Mouse (Mus musculus): ENCODE data around the gene Piwil4. TPM values are rescaled to one million over a fixed set of nuclear protein-coding genes. Genes with fewer than 3 reads are reported as not detected.
"Not testable (repeated sequence)": the region's sequence is repeated elsewhere in the genome, so short reads cannot be mapped to it uniquely, and the experiment has no call there.

The Piwil4 gene
- polyA plus RNA-seq, 1 experiment from 2014 or later, result 0.10 TPM

DNA sequence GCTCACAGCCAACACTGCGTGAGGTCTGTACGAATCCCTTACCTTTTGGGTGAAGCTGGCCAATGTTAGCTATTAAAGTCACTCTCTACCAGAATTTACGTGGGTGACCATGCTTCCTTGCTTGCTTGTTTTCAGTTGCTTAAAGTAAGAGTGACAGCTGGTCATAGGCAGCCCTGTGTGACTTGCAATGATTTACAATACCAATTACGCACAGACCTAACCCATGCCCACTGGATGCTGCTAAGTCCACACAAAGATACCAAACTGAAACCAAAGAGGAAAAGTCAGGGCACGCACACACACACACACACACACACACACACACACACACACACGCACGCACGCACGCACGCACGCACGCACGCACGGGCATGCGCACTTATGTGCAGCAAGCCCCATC lies 25.3 kb downstream of the Piwil4 start:
- Histone ChIP-seq H3K27me3 (replicated peaks; ENCODE audit: control insufficient read depth, insufficient read depth, low read length) (no peaks in the 10 kb centered on the region), H3K4me1 (ENCODE audit: control insufficient read depth, insufficient read depth, low read length) (no peaks in the 10 kb centered on the region), H3K4me2 (ENCODE audit: low read length) (no peak overlapping the region), H3K9me3 (replicated peaks; ENCODE audit: control insufficient read depth, low read length) (no peaks in the 10 kb centered on the region), H3K27ac (ENCODE audit: low read depth, low read length) (no peak overlapping the region), H3K9ac (ENCODE audit: low read length) (no peak overlapping the region), H3K4me3 (ENCODE audit: low read depth, low read length) (no peak overlapping the region), H3K36me3 (ENCODE audit: control insufficient read depth, insufficient read depth, low read length) (no peaks in the 10 kb centered on the region)
- DNase-seq (ENCODE audit: low spot score) (no peak), ATAC-seq (no peak)
- WGBS, result 91% methylated on average over 15 of the region's 15 CpGs

DNA sequence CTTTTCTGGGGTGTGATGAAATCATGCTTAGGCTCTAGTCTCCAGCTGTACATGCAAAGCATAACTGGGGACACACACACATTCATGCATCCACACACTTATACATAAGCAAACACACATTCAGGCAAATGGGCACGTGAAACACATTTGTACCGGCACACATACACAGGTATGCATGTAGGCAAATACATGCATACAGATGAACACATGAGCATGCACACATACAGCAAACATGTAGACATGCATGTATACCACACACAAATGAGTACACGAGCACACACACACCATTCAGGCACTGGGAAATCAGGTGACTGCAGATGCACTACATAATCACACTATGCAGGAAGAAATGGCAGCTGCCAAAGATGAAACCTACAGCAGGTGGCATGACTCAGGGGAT lies 29.6 kb downstream of the Piwil4 start:
- Histone ChIP-seq H3K27ac (ENCODE audit: low read depth, low read length) (no peak overlapping the region), H3K4me3 (ENCODE audit: low read depth, low read length) (no peak overlapping the region), H3K9me3 (replicated peaks; ENCODE audit: control insufficient read depth, low read length) (no peaks in the 10 kb centered on the region), H3K4me1 (ENCODE audit: control insufficient read depth, insufficient read depth, low read length) (no peaks in the 10 kb centered on the region), H3K27me3 (replicated peaks; ENCODE audit: control insufficient read depth, insufficient read depth, low read length) (no peaks in the 10 kb centered on the region), H3K9ac (ENCODE audit: low read length) (no peak overlapping the region), H3K36me3 (ENCODE audit: control insufficient read depth, insufficient read depth, low read length) (no peaks in the 10 kb centered on the region), H3K4me2 (ENCODE audit: low read length) (no peak overlapping the region)
- DNase-seq (ENCODE audit: low spot score) (no peak), ATAC-seq (no peak)
- 96% methylated on average over 3 of the region's 3 CpGs for WGBS

DNA sequence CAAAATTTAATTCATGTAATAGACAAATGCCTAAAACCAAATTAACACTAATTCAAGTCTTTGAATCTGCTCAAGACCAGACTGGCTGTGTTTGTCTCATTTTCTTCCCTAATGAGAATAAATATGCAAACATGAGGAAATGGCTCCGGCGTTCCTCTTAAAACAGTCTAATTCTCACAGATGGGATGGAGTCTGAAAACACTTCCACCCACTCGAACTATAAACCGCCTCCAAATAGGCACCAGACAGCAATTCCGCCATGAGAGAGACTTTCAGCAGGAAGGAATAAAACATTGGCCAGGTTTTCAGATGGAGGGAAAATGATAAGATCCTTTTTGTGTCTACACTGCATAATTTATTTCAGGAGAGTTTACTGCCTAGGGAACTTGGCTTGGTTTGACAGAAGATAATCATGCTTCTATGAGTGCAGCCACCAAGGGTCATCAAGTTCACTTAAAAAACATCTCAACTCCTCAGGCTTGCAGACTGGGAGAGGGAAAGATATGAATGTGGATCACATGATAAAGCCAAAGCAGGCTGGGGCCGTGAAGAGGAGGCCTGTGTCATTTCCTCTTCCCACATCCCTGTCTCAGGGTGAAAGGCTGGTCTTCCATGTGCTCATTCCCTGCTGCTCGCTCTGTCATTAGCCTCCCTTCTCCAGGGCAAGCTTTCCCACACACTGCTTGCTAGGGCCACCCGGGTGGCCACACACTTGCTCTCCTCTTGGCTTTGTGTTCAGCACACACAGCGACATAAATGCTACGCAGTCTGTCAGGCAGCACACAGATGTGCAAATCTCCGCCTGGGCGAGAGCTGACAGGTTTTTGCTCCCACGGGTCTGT lies 35.0 kb downstream of the Piwil4 start:
- Histone ChIP-seq H3K9ac (ENCODE audit: low read length) (no peak overlapping the region), H3K4me1 (ENCODE audit: control insufficient read depth, insufficient read depth, low read length) (no peaks in the 10 kb centered on the region), H3K36me3 (ENCODE audit: control insufficient read depth, insufficient read depth, low read length) (no peaks in the 10 kb centered on the region), H3K4me3 (ENCODE audit: low read depth, low read length) (no peak overlapping the region), H3K27me3 (replicated peaks; ENCODE audit: control insufficient read depth, insufficient read depth, low read length) (no peaks in the 10 kb centered on the region), H3K9me3 (replicated peaks; ENCODE audit: control insufficient read depth, low read length) (no peaks in the 10 kb centered on the region), H3K27ac (ENCODE audit: low read depth, low read length) (no peak overlapping the region), H3K4me2 (ENCODE audit: low read length) (no peak overlapping the region)
- ATAC-seq (no peak), DNase-seq (ENCODE audit: low spot score) (no peak)
- WGBS, result 70% methylated on average over 13 of the region's 13 CpGs

DNA sequence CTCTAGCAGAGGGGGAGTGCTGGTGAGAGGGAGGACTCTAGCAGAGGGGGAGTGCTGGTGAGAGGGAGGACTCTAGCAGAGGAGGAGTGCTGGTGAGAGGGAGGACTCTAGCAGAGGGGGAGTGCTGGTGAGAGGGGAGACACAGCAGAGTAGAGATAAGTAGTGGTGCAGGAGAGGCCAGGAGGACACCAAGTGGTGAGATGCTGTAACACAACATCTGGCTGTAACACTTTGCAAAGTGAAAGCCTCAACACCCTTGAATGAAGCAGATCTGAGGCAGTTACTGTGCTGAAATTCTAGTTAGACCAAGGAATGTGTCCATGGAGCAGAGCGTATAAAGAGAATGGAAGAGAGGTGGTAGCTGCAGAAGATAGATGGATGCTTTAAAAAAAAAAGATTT lies 39.7 kb downstream of the Piwil4 start:
- H3K4me1 ChIP-seq (ENCODE audit: control insufficient read depth, insufficient read depth, low read length); H3K4me3 ChIP-seq (ENCODE audit: low read depth, low read length); H3K27ac ChIP-seq (ENCODE audit: low read depth, low read length); H3K4me2 ChIP-seq (ENCODE audit: low read length); ATAC-seq; H3K9ac ChIP-seq (ENCODE audit: low read length); H3K27me3 ChIP-seq (replicated peaks; ENCODE audit: control insufficient read depth, insufficient read depth, low read length); DNase-seq (ENCODE audit: low spot score); H3K36me3 ChIP-seq (ENCODE audit: control insufficient read depth, insufficient read depth, low read length); H3K9me3 ChIP-seq (replicated peaks; ENCODE audit: control insufficient read depth, low read length): not testable (repeated sequence)
- 100% methylated on average over 1 of the region's 1 CpGs for whole genome bisulfite sequencing

DNA sequence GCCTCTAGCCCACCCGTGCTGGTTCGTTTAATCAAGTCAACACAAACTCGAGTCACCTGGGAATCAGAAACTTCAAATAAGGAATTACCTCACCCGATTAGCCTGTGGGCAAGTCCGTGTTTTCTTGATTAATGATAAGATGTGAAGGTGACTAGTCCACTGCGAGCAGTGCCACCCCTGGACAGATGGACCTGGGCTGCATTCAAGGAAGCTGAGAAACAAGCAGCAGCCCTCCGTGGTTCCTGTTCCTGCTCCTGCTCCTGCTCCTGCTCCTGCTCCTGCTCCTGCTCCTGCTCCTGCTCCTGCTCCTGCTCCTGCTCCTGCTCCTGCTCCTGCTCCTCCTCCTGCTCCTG lies 41.3 kb downstream of the Piwil4 start:
- Histone ChIP-seq H3K9me3 (replicated peaks; ENCODE audit: control insufficient read depth, low read length) (no peaks in the 10 kb centered on the region), H3K9ac (ENCODE audit: low read length) (no peak overlapping the region), H3K4me2 (ENCODE audit: low read length) (no peak overlapping the region), H3K4me1 (ENCODE audit: control insufficient read depth, insufficient read depth, low read length) (no peaks in the 10 kb centered on the region), H3K27ac (ENCODE audit: low read depth, low read length) (no peak overlapping the region), H3K4me3 (ENCODE audit: low read depth, low read length) (no peak overlapping the region), H3K27me3 (replicated peaks; ENCODE audit: control insufficient read depth, insufficient read depth, low read length) (no peaks in the 10 kb centered on the region), H3K36me3 (ENCODE audit: control insufficient read depth, insufficient read depth, low read length) (no peaks in the 10 kb centered on the region)
- ATAC-seq (peak; percentile 51), DNase-seq (ENCODE audit: low spot score) (no peak)
- 51% methylated on average over 7 of the region's 7 CpGs for WGBS

DNA sequence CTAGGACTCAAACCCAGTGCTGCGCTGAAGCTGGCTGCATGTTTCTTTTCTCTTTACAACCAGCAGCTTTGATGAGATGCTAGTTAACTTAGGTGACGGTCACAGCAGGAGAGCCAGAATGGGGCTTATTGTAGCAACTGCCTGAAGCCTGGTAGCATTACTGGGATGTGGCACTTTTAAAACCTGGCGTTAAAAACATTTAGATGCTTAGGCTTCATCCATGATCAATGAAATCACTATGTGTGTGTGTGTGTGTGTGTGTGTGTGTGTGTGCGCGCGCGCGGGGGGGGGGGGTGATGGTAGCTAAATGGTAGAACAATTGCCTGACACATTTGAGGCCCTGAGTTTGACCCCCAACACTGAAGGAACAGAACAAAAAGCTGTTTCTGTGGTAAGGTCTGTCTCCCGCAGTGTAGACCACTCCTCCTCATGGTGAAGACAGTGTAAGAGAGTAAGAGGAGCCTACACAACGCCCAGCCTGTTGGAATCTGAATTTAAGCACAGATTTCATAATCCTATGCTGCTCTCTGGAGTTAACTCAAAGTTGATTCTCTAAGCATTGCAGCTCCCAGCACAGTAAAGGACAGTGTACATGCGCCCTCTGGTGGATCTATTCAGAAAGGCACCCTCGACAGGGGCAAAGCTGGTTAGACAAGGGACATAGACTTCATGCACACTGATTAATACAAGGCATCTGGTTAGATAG lies 41.8 kb downstream of the Piwil4 start:
- no peaks in the 10 kb centered on the region for H3K4me1 ChIP-seq (ENCODE audit: control insufficient read depth, insufficient read depth, low read length)
- no peak overlapping the region for H3K9ac ChIP-seq (ENCODE audit: low read length)
- H3K27me3 ChIP-seq (replicated peaks; ENCODE audit: control insufficient read depth, insufficient read depth, low read length), result no peaks in the 10 kb centered on the region
- H3K36me3 ChIP-seq (ENCODE audit: control insufficient read depth, insufficient read depth, low read length), result no peaks in the 10 kb centered on the region
- no peak overlapping the region for H3K4me3 ChIP-seq (ENCODE audit: low read depth, low read length)
- no peak overlapping the region for H3K27ac ChIP-seq (ENCODE audit: low read depth, low read length)
- whole genome bisulfite sequencing, result 49% methylated on average over 12 of the region's 12 CpGs
- DNase-seq (ENCODE audit: low spot score) (peak; percentile 93), ATAC-seq (peak; percentile 96)
- no peak overlapping the region for H3K4me2 ChIP-seq (ENCODE audit: low read length)
- H3K9me3 ChIP-seq (replicated peaks; ENCODE audit: control insufficient read depth, low read length), result no peaks in the 10 kb centered on the region

DNA sequence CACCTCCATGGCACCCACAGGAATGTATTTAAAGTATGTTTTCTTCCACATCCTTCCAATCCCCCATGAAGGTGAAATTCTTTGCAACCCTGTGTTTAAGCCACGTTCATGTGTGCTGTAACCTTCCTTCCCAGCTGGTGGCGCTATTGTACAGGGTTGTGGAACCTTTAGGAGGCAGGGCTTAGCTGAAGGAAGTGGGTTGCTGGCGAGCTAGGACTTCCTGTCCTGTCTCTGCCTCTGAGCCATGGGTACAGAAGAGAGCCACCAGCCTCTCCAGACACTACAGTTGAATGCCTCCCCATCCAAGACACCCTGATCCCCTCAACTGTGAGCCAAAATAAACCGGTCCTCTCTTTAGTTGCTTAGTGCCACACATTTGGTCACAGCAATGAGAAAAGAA lies 42.6 kb downstream of the Piwil4 start:
- Histone ChIP-seq H3K4me3 (ENCODE audit: low read depth, low read length) (no peak overlapping the region), H3K36me3 (ENCODE audit: control insufficient read depth, insufficient read depth, low read length) (no peaks in the 10 kb centered on the region), H3K27me3 (replicated peaks; ENCODE audit: control insufficient read depth, insufficient read depth, low read length) (no peaks in the 10 kb centered on the region), H3K9me3 (replicated peaks; ENCODE audit: control insufficient read depth, low read length) (no peaks in the 10 kb centered on the region), H3K27ac (ENCODE audit: low read depth, low read length) (no peak overlapping the region), H3K4me1 (ENCODE audit: control insufficient read depth, insufficient read depth, low read length) (no peaks in the 10 kb centered on the region), H3K4me2 (ENCODE audit: low read length) (no peak overlapping the region), H3K9ac (ENCODE audit: low read length) (no peak overlapping the region)
- DNase-seq (ENCODE audit: low spot score), result no peak
- no peak for ATAC-seq
- 62% methylated on average over 4 of the region's 4 CpGs for WGBS

DNA sequence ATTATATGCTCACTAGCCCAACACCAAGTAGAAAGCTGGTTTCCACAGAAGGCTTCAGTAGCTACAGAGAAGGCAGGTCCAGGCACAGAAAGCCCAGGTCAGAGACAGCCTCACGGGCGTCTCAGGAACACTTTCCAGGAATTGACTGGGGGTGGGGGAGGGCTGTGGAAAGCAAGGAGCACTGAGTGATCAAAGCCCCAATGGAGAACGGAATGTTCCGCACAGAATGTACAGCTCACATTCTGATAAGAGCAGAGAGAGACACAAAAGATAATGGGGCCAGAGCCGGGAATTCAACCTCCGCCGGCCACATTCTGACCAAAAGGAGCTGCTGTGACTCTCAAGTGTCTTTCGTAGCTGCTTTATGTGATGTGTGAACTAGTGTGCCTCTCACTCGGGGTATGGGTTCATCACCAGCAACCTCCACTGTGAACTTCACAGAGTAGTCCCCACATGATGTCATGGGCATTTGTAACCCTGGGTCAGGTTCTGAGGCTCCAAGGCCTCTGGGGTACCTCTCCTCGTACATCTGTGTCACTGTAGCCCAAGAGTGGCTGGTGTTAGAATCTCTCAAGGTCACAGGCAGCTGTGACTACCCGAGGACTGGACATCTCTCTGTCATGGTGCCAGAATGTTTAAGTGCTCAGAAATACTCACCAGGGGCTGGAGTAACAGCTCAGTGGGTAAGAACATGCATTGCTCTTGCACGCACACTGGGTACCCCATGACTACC lies 51.0 kb downstream of the Piwil4 start:
- DNase-seq (ENCODE audit: low spot score) (no peak), ATAC-seq (no peak)
- no peak overlapping the region for H3K4me3 ChIP-seq (ENCODE audit: low read depth, low read length)
- no peak overlapping the region for H3K27ac ChIP-seq (ENCODE audit: low read depth, low read length)
- H3K4me2 ChIP-seq (ENCODE audit: low read length), result no peak overlapping the region
- H3K36me3 ChIP-seq (ENCODE audit: control insufficient read depth, insufficient read depth, low read length), result no peaks in the 10 kb centered on the region
- H3K9me3 ChIP-seq (replicated peaks; ENCODE audit: control insufficient read depth, low read length), result no peaks in the 10 kb centered on the region
- 72% methylated on average over 12 of the region's 12 CpGs for WGBS
- no peaks in the 10 kb centered on the region for H3K27me3 ChIP-seq (replicated peaks; ENCODE audit: control insufficient read depth, insufficient read depth, low read length)
- no peaks in the 10 kb centered on the region for H3K4me1 ChIP-seq (ENCODE audit: control insufficient read depth, insufficient read depth, low read length)
- H3K9ac ChIP-seq (ENCODE audit: low read length), result no peak overlapping the region

DNA sequence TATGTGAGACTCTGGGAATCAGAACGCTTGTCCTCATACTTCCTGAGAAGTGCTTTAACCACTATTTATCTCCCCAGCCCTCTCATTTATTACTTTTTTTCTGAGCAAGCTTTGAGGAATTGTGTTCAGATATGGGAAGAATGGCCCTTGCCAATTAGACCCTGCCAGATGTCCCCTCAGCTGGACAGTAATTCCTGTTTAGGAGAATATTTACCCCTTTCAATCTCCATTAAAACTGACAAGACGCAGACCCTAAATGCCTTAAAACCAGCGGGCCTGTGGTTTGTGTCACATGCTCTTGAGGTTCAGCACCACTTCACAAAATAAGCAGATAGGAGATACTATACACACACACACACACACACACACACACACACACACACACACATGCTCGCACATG lies 56.2 kb downstream of the Piwil4 start:
- no peak for ATAC-seq
- Histone ChIP-seq H3K36me3 (ENCODE audit: control insufficient read depth, insufficient read depth, low read length) (no peaks in the 10 kb centered on the region), H3K27ac (ENCODE audit: low read depth, low read length) (no peak overlapping the region), H3K4me1 (ENCODE audit: control insufficient read depth, insufficient read depth, low read length) (no peaks in the 10 kb centered on the region), H3K9ac (ENCODE audit: low read length) (no peak overlapping the region), H3K4me3 (ENCODE audit: low read depth, low read length) (no peak overlapping the region), H3K27me3 (replicated peaks; ENCODE audit: control insufficient read depth, insufficient read depth, low read length) (no peaks in the 10 kb centered on the region), H3K4me2 (ENCODE audit: low read length) (no peak overlapping the region), H3K9me3 (replicated peaks; ENCODE audit: control insufficient read depth, low read length) (no peaks in the 10 kb centered on the region)
- DNase-seq (ENCODE audit: low spot score), result no peak
- 73% methylated on average over 4 of the region's 4 CpGs for WGBS
